Comparison of ENCODE assay signal across 8 mouse cellular contexts in the genomic region with DNA sequence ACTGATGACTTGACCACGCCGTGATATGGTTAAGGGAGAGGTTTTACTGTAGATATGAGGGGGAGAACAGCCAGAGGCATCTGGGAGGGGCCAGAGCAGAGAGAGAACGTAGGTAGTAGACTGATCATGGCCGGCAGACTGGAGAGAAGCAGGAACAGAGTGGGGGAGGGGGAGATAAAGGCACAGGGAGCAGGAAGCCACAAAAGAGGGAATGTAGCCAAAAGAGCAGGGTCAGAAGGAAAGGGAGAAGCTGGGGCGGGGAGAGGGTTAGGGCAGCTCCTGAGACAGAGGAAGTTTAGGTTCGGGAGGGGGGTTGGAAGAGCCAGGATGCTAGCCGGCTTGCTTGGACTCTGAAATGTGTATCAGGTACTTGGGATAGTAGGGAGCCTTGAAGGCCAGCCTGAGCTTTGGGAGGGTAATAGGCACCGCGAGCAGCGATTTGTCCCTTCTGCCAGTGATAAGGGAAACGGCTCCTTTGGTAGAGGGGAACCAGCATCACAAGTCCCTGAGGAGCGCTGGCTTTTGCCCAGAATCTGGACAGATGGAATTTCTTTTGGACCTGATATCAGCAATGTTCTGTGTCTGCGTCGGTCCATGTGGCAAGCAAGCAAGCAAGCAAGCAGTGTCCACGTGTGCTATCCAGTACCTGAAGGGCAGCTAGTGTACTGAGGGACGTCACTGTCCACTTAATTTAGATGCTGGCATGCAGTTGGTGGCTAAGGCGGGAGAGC. TPM values are rescaled to one million over a fixed set of nuclear protein-coding genes. Genes with fewer than 3 reads are reported as not detected.
A peak's percentile ranks its signal among the peaks of the same experiment; 100 is the strongest.
DNase-seq lines count a peak whose midpoint lies in the region; ATAC-seq and TF ChIP-seq lines count a peak whose summit lies in the region.

No protein-coding gene starts in this region.

- intact Hi-C loops in gastrocnemius, postnatal 14 days (cut with DNase I; ENCODE audit: low total_unique reads), result no loop called here

- H3K4me3 ChIP-seq in intestine, embryonic 15.5 days (replicated peaks), result peak overlapping the region; percentile 16; the same call in 1 of the 2 replicates
- H3K4me3 ChIP-seq in liver, postnatal 0 days (ENCODE audit: low read depth, low read length), result peak overlapping the region; percentile 32
- H3K4me3 ChIP-seq in neural tube, embryonic 14.5 days (ENCODE audit: low read depth, low read length), result no peak overlapping the region

- peak overlapping the region; percentile 54; the same call in 1 of the 2 replicates for H3K27ac ChIP-seq in intestine, embryonic 15.5 days
- H3K27ac ChIP-seq in liver, postnatal 0 days (ENCODE audit: low read depth), result peak overlapping the region; percentile 70
- H3K27ac ChIP-seq in neural tube, embryonic 14.5 days (ENCODE audit: low read depth, low read length), result no peak overlapping the region

- TF ChIP-seq EP300 in liver, postnatal 0 days (IDR thresholded peaks at IDR 0.05; ENCODE audit: low read depth), result no peak

- TF ChIP-seq CTCF in liver, postnatal 0 days (IDR thresholded peaks at IDR 0.05; ENCODE audit: low read depth), result no peak

- peak; percentile 57 for ATAC-seq in granulocyte monocyte progenitor cell, adult 5-6 weeks (replicated peaks; ENCODE audit: poor library complexity, severe bottlenecking)
- ATAC-seq in intestine, embryonic 15.5 days, result peak; percentile 66
- ATAC-seq in liver, postnatal 0 days, result peak; percentile 77
- peak; percentile 58; the same call in 1 of the 2 replicates for ATAC-seq in neural tube, embryonic 14.5 days (ENCODE audit: low read depth)

- H3K36me3 ChIP-seq in intestine, embryonic 15.5 days, result no peaks in the 10 kb centered on the region
- H3K36me3 ChIP-seq in liver, postnatal 0 days (replicated peaks; ENCODE audit: insufficient read depth, low read length), result no peaks in the 10 kb centered on the region
- H3K36me3 ChIP-seq in neural tube, embryonic 14.5 days (ENCODE audit: control insufficient read depth, insufficient read depth, low read length), result no peaks in the 10 kb centered on the region

- peak; percentile 28 for DNase-seq in 416B (ENCODE audit: low read depth)
- DNase-seq in adrenal gland, adult 8-10 months, result peak; percentile 37
- DNase-seq in liver, postnatal 0 days, result peak; percentile 49
- DNase-seq in gastrocnemius, postnatal 14 days, result no peak
- DNase-seq in layer of hippocampus, postnatal 36 days, result no peak

- peak overlapping the region; percentile 51 for H3K4me2 ChIP-seq in intestine, embryonic 15.5 days (replicated peaks)
- H3K4me2 ChIP-seq in liver, postnatal 0 days (ENCODE audit: low read depth, low read length), result peak overlapping the region; percentile 64
- peak overlapping the region; percentile 29; the same call in 1 of the 2 replicates for H3K4me2 ChIP-seq in neural tube, embryonic 14.5 days (ENCODE audit: low read depth, low read length)

- peaks cover 25% of the 10 kb centered on the region for H3K4me1 ChIP-seq in intestine, embryonic 15.5 days (replicated peaks)
- peaks cover 34% of the 10 kb centered on the region for H3K4me1 ChIP-seq in liver, postnatal 0 days (ENCODE audit: insufficient read depth)
- peaks cover 14% of the 10 kb centered on the region for H3K4me1 ChIP-seq in neural tube, embryonic 14.5 days (ENCODE audit: control insufficient read depth, insufficient read depth, low read length)

- H3K9ac ChIP-seq in intestine, embryonic 15.5 days, result no peak overlapping the region
- peak overlapping the region; percentile 52 for H3K9ac ChIP-seq in liver, postnatal 0 days (replicated peaks)
- 0 out of 2 replicates have a peak overlapping the region, but pooled peaks have one; percentile 3 for H3K9ac ChIP-seq in neural tube, embryonic 14.5 days (replicated peaks; ENCODE audit: low read depth, low read length)

- no peaks in the 10 kb centered on the region for H3K27me3 ChIP-seq in intestine, embryonic 15.5 days (replicated peaks)
- H3K27me3 ChIP-seq in liver, postnatal 0 days (ENCODE audit: insufficient read depth, low read length), result no peaks in the 10 kb centered on the region
- H3K27me3 ChIP-seq in neural tube, embryonic 14.5 days (ENCODE audit: control insufficient read depth, insufficient read depth, low read length), result no peaks in the 10 kb centered on the region

- no peaks in the 10 kb centered on the region for H3K9me3 ChIP-seq in intestine, embryonic 15.5 days
- no peaks in the 10 kb centered on the region for H3K9me3 ChIP-seq in liver, postnatal 0 days (ENCODE audit: low read length)
- no peaks in the 10 kb centered on the region for H3K9me3 ChIP-seq in neural tube, embryonic 14.5 days (ENCODE audit: control insufficient read depth, low read length)

- 26% methylated on average over 17 of the region's 17 CpGs for WGBS in intestine, embryonic 15.5 days
- WGBS in liver, postnatal 0 days (ENCODE audit: insufficient replicate concordance), result 20% methylated on average over 17 of the region's 17 CpGs
- 19% methylated on average over 17 of the region's 17 CpGs for WGBS in neural tube, embryonic 14.5 days

RNA-seq across cellular contexts. Expression of a gene that starts 10.7 kb away (rescaled TPM):
- 100 to 1,000 TPM; 167 to 202 (median 190) TPM for total RNA-seq in adrenal gland, adult 8-10 months (2022)
- 206 and 241 TPM in 2 replicates for total RNA-seq in granulocyte monocyte progenitor cell, adult 5-6 weeks (2014; fragmentation: Nextera tagmentation)
- 194 and 229 TPM in 2 replicates for total RNA-seq in granulocyte monocyte progenitor cell, adult 5-6 weeks (2017)
- polyA plus RNA-seq in intestine, embryonic 15.5 days (2015; fragmentation: Nextera tagmentation; extraction: Ambion mirVana), result 181 and 186 TPM in 2 replicates
- polyA plus RNA-seq in liver, postnatal 0 days (2015; fragmentation: Nextera tagmentation; extraction: Ambion mirVana), result 112 and 119 TPM in 2 replicates
- polyA plus RNA-seq in neural tube, embryonic 14.5 days (2014; fragmentation: Nextera tagmentation; extraction: Ambion mirVana), result 205 and 209 TPM in 2 replicates
- 100 to 1,000 TPM; 129 to 148 TPM for total RNA-seq in gastrocnemius, postnatal 14 days (2021)
- total RNA-seq in layer of hippocampus, postnatal 36 days (2021), result 100 to 1,000 TPM; 173 to 181 TPM

Comparison
In these comparisons a context has a peak if more than half of its experiments do, and no peak if none do; other contexts are left out.
1. DNase-seq: peak in 416B (single experiment), adrenal gland, adult 8-10 months (single experiment) and liver, postnatal 0 days (single experiment); none in gastrocnemius, postnatal 14 days (single experiment) and layer of hippocampus, postnatal 36 days (0 of 2).
2. Peak in every context shown above with its lines, with median percentiles within 50 percentile points of each other: ATAC-seq and H3K4me2 ChIP-seq.